Mouse (Mus musculus) kidney, embryonic 16.5 days (tissue): ENCODE results near the gene Pif1. TPM values are rescaled to one million over a fixed set of nuclear protein-coding genes. Genes with fewer than 3 reads are reported as not detected.

Source experiments
- ATAC-seq: fragments of 200-750 bp; cut with Nextera tagmentation; 2 replicates; pipeline ENCODE4 v1.8.0; 2017; ENCODE audit warnings: moderate TSS enrichment; ENCODE audit not compliant: low FRiP score, low TSS enrichment
- H3K27ac ChIP-seq: fragments of 300-500 bp; sonication (generic); 2 replicates; pipeline ENCODE4 v1.5.1; 2014; ENCODE audit warnings: low read length
- H3K27me3 ChIP-seq: fragments of 300-500 bp; sonication (generic); 2 replicates; pipeline ENCODE4 v1.6.1; 2014; ENCODE audit warnings: low read length, control low read depth, mixed read lengths; ENCODE audit not compliant: insufficient read depth
- H3K36me3 ChIP-seq: fragments of 300-500 bp; sonication (generic); 2 replicates; pipeline ENCODE4 v1.6.1; 2014; ENCODE audit warnings: low read length, control low read depth, mixed read lengths; ENCODE audit not compliant: insufficient read depth
- H3K4me1 ChIP-seq: fragments of 300-500 bp; sonication (generic); 2 replicates; pipeline ENCODE4 v1.6.1; 2014; ENCODE audit warnings: low read length, control low read depth, mixed read lengths; ENCODE audit not compliant: insufficient read depth
- H3K4me2 ChIP-seq: fragments of 300-500 bp; sonication (generic); replicated peaks from 2 replicates; pipeline ENCODE4 v1.6.1; 2014; ENCODE audit warnings: low read depth, low read length
- H3K4me3 ChIP-seq: fragments of 300-500 bp; sonication (generic); 2 replicates; pipeline ENCODE4 v1.5.1; 2014; ENCODE audit warnings: mild to moderate bottlenecking, low read length
- H3K9ac ChIP-seq: fragments of 300-500 bp; sonication (generic); replicated peaks from 2 replicates; pipeline ENCODE4 v1.6.1; 2014; ENCODE audit warnings: low read length
- H3K9me3 ChIP-seq: fragments of 300-500 bp; sonication (generic); 2 replicates; pipeline ENCODE4 v1.6.1; 2016; ENCODE audit warnings: low read length, control low read depth
- WGBS: fragments of 180-500 bp; shearing (Covaris S2); extraction: QIAGEN DNeasy Blood & Tissue Kit; methylation state at CpG from one replicate; pipeline ENCODE4 v1.1.7; 2014; 5-methylcytosine and 5-hydroxymethylcytosine counted together
- polyA plus RNA-seq: library from polyadenylated mRNA; unstranded; fragments of >200 nt; fragmentation: Nextera tagmentation; extraction: Ambion mirVana; gene quantifications from 2 replicates; pipeline ENCODE4 v1.2.1, GENCODE M21; 2015

Gene Pif1
- polyA plus RNA-seq, 1 experiment from 2014 or later = 15.5 TPM

DNA sequence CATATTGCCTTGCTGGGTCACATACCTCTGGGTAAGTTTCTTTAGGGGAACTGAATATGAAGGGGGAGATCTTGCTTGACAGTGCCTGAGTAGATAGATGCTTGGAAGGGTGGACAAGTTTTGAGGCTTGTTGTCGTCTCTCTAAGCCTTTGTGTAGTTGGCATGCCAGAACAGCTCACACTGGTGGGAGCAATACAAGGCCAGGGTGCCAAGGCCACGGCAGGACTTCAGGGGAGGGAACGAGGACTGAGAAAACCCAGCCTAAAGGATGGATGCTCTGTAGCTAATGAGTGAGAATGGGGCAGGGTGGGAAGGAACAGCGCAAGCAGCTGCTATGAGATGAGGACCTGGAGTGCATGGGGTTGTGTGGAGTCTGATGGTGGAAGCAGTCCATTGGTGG is 58.0 kb downstream of the Pif1 start:
- Histone ChIP-seq H3K4me2 (no peak overlapping the region), H3K27ac (no peak overlapping the region), H3K9ac (no peak overlapping the region), H3K4me1 (peaks cover 36% of the 10 kb centered on the region), H3K9me3 (no peaks in the 10 kb centered on the region), H3K27me3 (no peaks in the 10 kb centered on the region), H3K4me3 (no peak overlapping the region), H3K36me3 (no peaks in the 10 kb centered on the region)
- ATAC-seq = no peak
- 88% methylated on average over 4 of the region's 4 CpGs for WGBS

Other genes starting within 250 kb of the Pif1 start
- 4.9 and 6.1 TPM in 2 replicates for gene Pdcd7, start 241.1 kb upstream of the Pif1 start, polyA plus RNA-seq
- 0.17 and 0.19 TPM in 2 replicates for gene Ubap1l, start 226.1 kb upstream of the Pif1 start, polyA plus RNA-seq
- 2.2 and 2.6 TPM in 2 replicates for gene Kbtbd13, start 195.5 kb upstream of the Pif1 start, polyA plus RNA-seq
- gene Rasl12, start 188.7 kb upstream of the Pif1 start, polyA plus RNA-seq = 15.0 and 18.0 TPM in 2 replicates
- 6.4 and 8.1 TPM in 2 replicates for gene Slc51b, start 164.2 kb upstream of the Pif1 start, polyA plus RNA-seq
- gene Mtfmt, start 151.4 kb upstream of the Pif1 start, polyA plus RNA-seq = 23.0 and 25.1 TPM in 2 replicates
- gene Spg21, start 126.2 kb upstream of the Pif1 start, polyA plus RNA-seq = 112 and 121 TPM in 2 replicates
- gene Ankdd1a, start 67.0 kb upstream of the Pif1 start, polyA plus RNA-seq = not detected in 2 replicates
- 18.7 and 19.4 TPM in 2 replicates for gene Plekho2, start 7.1 kb upstream of the Pif1 start, polyA plus RNA-seq
- gene Rbpms2, start 42.5 kb downstream of the Pif1 start, polyA plus RNA-seq = 34.4 and 36.3 TPM in 2 replicates
- gene Oaz2, start 80.8 kb downstream of the Pif1 start, polyA plus RNA-seq = 317 and 362 TPM in 2 replicates
- gene Zfp609, start 240.4 kb downstream of the Pif1 start, polyA plus RNA-seq = 4.8 and 6.4 TPM in 2 replicates